Mouse (Mus musculus): ENCODE measurements around the gene Itga2b.

GRCm38 (mm10) chr11:102487901-102488300 lies 18.0 kb upstream of the Itga2b start:
- TF ChIP-seq FLI1 (IDR thresholded peaks at IDR 0.05; ENCODE audit: low read length) (no peak), GATA1 (IDR thresholded peaks at IDR 0.05; ENCODE audit: borderline replicate concordance, low read length) (no peak)

Measured in megakaryocyte, embryonic 14.5 days (primary cell).